Mouse (Mus musculus) adrenal gland, postnatal 25 days (tissue): ENCODE data around the gene Tvp23b. TPM values are rescaled to one million over a fixed set of nuclear protein-coding genes. Genes with fewer than 3 reads are reported as not detected.
A peak's percentile ranks its signal among the peaks of the same experiment; 100 is the strongest.

Experiments used
- DNase-seq: peaks from one replicate; pipeline ENCODE4 v3.0.0; 2021; ENCODE audit warnings: mixed read lengths
- total RNA-seq: library from RNA; stranded (reverse); gene quantifications from 2 replicates; pipeline ENCODE4 v1.2.3, GENCODE M21; 2021

Gene Tvp23b
- total RNA-seq, 1 experiment from 2014 or later, result 58.5 TPM

GRCm38 (mm10) chr11:62891763-62892162, 12.5 kb downstream of the Tvp23b start:
- no peak for DNase-seq

GRCm38 (mm10) chr11:62901699-62902323, 22.6 kb downstream of the Tvp23b start:
- DNase-seq, result no peak

GRCm38 (mm10) chr11:62903871-62904495, 24.7 kb downstream of the Tvp23b start:
- DNase-seq, result no peak

- no peak for DNase-seq
Measured at GRCm38 (mm10) chr11:62909720-62910306, 30.6 kb downstream of the Tvp23b start.

- DNase-seq, result no peak
Measured at GRCm38 (mm10) chr11:62911362-62911761, 32.1 kb downstream of the Tvp23b start.

GRCm38 (mm10) chr11:62913141-62913540, 33.9 kb downstream of the Tvp23b start:
- no peak for DNase-seq

- DNase-seq, result peak; percentile 21
Measured at GRCm38 (mm10) chr11:62914532-62914931, 35.3 kb downstream of the Tvp23b start.

- no peak for DNase-seq
Measured at GRCm38 (mm10) chr11:62915486-62915885, 36.2 kb downstream of the Tvp23b start.

- no peak for DNase-seq
Measured at GRCm38 (mm10) chr11:62916765-62917164, 37.5 kb downstream of the Tvp23b start.

GRCm38 (mm10) chr11:62919946-62920742, 40.9 kb downstream of the Tvp23b start:
- no peak for DNase-seq

- no peak for DNase-seq
Measured at GRCm38 (mm10) chr11:62920743-62921050, 41.4 kb downstream of the Tvp23b start.

- DNase-seq, result peak; percentile 90
Measured at GRCm38 (mm10) chr11:62921052-62921977, 42.1 kb downstream of the Tvp23b start.

- DNase-seq, result no peak
Measured at GRCm38 (mm10) chr11:62924091-62924761, 45.0 kb downstream of the Tvp23b start.

GRCm38 (mm10) chr11:62929799-62930198, 50.5 kb downstream of the Tvp23b start:
- DNase-seq, result no peak

GRCm38 (mm10) chr11:62930574-62930973, 51.3 kb downstream of the Tvp23b start:
- no peak for DNase-seq

- DNase-seq, result no peak
Measured at GRCm38 (mm10) chr11:62931141-62931540, 51.9 kb downstream of the Tvp23b start.

GRCm38 (mm10) chr11:62933099-62933498, 53.8 kb downstream of the Tvp23b start:
- no peak for DNase-seq

- DNase-seq, result peak; percentile 9
Measured at GRCm38 (mm10) chr11:62934795-62935514, 55.7 kb downstream of the Tvp23b start.

GRCm38 (mm10) chr11:62937986-62938385, 58.7 kb downstream of the Tvp23b start:
- no peak for DNase-seq

GRCm38 (mm10) chr11:62938921-62939320, 59.7 kb downstream of the Tvp23b start:
- DNase-seq, result no peak

- no peak for DNase-seq
Measured at GRCm38 (mm10) chr11:62940176-62940575, 60.9 kb downstream of the Tvp23b start.
